Mouse (Mus musculus) heart, postnatal 0 days (tissue): ENCODE measurements at regions not wholly inside any gene's neighbourhood (a gene's known extent, or its start where the extent isn't known, plus 50 kb on each side); places are given as distances from the start of the nearest gene placed in this dataset.

Experiments used
- CTCF ChIP-seq: IDR thresholded peaks from 2 replicates; pipeline ENCODE4 v1.5.1; 2016; ENCODE audit warnings: antibody characterized with exemption, control low read depth, low read depth
- EP300 ChIP-seq: IDR thresholded peaks from 2 replicates; pipeline ENCODE4 v1.6.1; 2016; ENCODE audit warnings: antibody characterized with exemption, low read depth

GRCm38 (mm10) chr4:30099166-30099565 lies 1286.2 kb downstream of the Epha7 start:
- TF ChIP-seq EP300 (no peak), CTCF (no peak)
